Mouse (Mus musculus) embryo, embryonic 11.5 days (tissue): ENCODE data around the gene Uqcrc2.

ENCODE experiments used
- DNase-seq: peaks from one replicate; pipeline ENCODE4 v3.0.0-alpha.2; 2012; ENCODE audit warnings: low read depth, low spot score

Gene Uqcrc2

DNA sequence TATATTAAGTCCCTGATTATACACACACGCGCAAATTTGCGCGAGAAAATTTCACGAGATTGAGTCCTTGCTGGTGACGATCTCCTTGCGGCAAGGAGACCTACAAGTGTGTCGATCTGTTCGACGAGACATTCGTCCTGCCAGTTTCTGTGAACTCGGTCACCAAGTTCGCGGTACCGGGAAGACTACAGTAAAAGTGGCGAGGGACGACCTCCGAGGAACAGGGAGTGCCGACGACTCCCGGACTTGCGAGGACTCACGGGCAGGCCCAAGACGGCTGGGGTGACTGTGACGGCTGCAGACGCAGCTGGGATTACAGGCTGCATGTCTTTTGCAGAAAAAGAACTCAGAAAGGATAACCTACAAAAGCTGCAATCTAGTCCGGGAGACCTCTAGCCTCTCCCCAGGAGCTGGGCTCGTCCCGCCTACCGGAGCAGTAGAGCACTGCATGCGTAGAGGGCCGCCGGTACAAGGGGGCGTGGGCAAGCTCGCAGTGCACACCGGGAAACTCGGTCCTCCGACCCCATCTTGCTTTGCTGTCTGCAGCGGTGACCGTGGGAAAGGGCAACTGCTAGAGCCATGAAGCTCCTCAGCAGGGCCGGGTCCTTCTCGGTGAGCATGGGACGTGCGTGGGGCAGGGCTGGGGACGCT, at the start of gene Uqcrc2:
Gene Uqcrc2, plus strand, starts transcription at position 466 of the 651 bp plus-strand sequence.
- DNase-seq = peak; percentile 82

DNA sequence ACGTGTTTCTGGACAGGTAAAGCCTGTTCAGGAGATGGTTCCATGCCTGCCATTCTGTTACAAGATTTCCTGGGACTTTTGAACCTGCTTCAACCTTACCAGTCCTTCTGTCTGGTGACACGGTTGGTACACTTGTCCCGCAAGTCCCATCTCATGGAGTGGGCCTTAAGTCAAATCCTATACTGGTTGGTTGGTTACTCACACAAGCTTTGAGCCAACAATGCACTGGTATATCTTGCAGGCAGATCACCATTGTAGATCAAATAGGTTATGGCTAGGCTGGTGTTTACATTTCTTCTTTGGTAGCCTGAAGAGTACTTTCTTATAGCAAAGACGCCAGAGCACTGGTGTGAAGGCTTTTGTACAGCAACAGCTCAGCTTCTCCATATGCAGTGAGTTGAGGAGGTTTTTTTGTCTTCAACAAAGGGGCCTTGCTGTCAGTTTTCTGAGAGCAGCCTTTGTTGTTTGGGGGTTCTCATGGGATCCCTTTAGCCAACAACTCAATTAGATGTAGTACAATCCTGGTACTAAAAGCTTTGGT, 37.7 kb upstream of the Uqcrc2 start:
- DNase-seq = no peak

DNA sequence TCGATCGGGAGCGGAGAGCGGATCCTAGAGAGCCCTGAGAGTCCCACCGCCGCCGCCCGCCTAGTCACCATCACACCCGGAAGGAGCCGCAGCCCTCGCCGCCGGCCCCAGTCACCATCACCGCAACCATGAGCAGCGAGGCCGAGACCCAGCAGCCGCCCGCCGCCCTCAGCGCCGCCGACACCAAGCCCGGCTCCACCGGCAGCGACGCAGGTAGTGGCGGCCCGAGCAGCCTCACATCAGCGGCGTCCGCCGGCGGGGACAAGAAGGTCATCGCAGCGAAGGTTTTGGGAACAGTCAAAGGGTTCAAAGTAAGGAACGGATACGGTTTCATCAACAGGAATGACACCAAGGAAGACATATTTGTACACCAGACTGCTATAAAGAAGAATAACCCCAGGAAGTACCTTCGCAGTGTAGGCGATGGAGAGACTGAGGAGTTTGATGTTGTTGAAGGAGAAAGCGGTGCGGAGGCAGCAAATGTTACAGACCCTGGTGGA, 37.2 kb upstream of the Uqcrc2 start:
- DNase-seq = peak; percentile 3

GRCm38 (mm10) chr7:120598355-120598754, 36.6 kb upstream of the Uqcrc2 start:
- no peak for DNase-seq

GRCm38 (mm10) chr7:120620075-120620771, 14.8 kb upstream of the Uqcrc2 start:
- DNase-seq = no peak

DNA sequence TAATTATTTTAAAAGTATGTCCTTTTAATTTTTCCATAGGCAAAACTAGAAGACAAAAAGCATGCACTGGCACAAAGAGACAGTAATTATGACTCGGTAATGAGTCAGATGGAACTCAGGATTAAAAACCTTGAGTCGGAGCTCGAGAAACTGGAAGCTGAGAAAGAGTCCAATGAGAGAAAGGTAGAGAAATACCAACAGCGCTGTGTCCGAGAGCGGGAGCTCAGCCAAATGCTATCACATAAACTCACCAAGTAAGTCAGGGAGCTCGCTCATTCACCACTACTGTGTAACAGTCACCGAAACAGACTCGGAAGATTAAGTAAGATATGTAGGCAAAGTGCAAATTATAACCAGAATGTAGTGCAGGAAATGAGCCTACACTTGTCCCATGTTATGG, 14.1 kb upstream of the Uqcrc2 start:
- DNase-seq = no peak

DNA sequence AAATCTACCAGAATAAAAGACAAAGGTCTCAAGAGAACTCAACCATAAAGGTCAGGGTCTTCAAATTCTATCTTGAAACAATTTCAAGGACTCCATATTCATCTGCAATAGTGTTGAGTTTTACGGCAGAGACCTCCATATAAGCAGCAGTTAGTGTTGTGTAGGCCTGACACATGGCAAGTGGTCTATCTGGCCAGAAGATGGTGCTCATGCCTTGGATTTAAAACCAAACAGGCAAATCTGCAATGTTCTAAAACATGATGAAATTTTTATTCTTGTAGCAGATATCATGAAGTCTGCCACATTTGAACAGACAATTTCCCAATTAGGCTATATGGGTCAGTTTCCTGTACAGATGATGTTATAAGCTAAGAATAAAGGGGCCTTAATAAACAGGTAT, 2.5 kb upstream of the Uqcrc2 start:
- DNase-seq = no peak

GRCm38 (mm10) chr7:120634301-120634700, 675 bp upstream of the Uqcrc2 start:
- DNase-seq = no peak

DNA sequence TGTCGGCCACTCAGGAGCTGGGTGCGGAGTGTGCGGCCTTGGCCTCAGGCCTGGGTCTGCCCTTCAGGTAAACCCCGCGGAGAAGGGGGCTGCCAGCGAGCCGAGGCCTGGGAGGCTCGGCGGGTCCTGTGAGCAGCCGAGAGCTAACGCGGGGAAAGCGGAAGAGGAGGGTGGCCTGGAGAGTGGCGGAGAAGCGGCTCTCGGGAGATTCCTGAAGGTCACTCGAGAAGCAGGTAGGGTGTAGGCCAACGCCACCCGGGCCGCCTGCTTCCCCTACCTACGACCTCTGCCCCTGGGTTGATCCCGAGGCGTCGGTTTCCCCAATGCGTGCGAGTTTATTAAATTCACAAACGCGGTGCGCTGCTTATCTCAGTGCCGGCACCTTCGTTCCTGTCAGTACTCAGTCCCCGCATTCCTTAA, 396 bp downstream of the Uqcrc2 start:
- no peak for DNase-seq

- no peak for DNase-seq
Measured at GRCm38 (mm10) chr7:120635821-120636220, 845 bp downstream of the Uqcrc2 start.

DNA sequence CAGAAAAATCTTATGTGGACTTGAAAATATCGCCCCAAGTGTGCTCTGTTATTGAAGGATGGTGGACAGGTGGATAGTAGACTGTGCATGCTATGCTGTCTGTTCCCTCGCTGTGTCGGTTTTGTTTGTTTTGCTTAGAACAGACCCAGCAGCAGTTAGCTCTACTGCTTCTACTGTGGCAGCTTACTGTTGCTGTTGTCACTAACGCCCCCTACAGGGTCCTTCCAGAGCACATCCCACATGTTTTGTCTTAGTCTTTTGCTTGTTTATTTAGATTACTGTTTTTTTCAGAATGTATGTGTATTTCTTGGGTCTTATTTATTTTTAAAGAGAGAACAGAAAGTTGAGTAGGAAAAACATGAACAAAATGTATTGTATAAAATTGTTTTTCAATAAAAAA, 8.2 kb downstream of the Uqcrc2 start:
- no peak for DNase-seq

GRCm38 (mm10) chr7:120647849-120648248, 12.9 kb downstream of the Uqcrc2 start:
- DNase-seq = no peak

- DNase-seq = no peak
Measured at GRCm38 (mm10) chr7:120662079-120662478, 27.1 kb downstream of the Uqcrc2 start.

GRCm38 (mm10) chr7:120670153-120670875, 35.3 kb downstream of the Uqcrc2 start, which contains the start of gene Pdzd9:
Pdzd9 (minus strand) TSS chr7:120670343.
- peak; percentile 67 for DNase-seq

DNA sequence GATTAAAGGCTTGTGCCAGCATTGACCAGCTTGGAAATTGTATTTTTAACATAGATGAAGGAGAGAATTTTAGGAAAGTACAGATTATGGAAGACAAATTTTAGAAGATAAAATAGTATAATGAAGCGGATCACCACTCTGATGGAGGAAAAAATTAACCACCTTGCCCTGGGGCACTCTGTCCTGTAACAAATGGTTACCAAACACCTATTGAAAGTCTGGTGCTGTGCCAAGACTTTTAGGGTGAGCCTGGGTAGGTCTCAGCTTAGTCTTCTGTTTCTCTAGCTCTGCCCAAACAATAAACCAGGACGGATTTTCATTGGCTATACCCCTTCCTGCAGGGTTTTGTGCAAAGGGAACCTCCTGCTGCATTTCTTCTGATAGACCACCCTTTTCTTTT, 36.3 kb downstream of the Uqcrc2 start:
- no peak for DNase-seq

- peak; percentile 56 for DNase-seq
Measured at GRCm38 (mm10) chr7:120677001-120677643, 42.1 kb downstream of the Uqcrc2 start, which contains the start of gene Mosmo. Mosmo (plus strand) TSS chr7:120677618.

DNA sequence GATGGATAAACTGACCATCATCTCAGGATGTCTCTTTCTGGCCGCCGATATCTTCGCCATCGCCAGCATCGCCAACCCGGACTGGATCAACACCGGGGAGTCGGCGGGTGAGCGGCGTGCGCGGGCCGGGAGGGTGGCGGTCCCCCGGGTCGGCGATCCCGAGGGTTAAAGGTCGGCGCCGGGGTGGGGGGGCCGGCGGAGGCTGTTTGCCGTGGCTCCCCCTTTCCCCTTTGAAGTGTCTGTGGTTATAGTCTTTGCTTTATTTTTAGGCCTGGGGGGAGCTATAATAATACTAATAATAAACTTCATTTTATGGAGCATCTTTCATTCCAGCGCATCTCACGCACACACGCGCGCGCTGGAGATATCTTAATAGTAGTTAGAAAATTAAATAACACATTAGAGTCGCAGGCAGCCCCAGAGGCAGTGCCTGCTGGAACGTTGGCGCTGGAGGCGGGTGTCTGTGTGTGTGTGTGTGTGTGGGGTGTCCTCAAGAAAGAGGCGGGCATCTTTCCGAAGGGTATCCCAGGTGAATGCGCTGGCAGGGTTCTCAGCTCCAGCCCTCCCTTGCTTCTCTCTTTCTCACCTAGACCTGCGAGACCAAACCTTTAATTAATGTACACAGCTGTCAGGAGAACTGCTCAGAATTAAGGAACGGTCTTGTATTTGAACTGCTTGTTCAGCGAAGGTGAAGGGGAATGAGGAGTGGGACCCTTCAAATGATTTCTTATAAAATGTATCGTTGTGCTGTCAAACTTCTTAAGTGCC, 43.0 kb downstream of the Uqcrc2 start:
- no peak for DNase-seq

DNA sequence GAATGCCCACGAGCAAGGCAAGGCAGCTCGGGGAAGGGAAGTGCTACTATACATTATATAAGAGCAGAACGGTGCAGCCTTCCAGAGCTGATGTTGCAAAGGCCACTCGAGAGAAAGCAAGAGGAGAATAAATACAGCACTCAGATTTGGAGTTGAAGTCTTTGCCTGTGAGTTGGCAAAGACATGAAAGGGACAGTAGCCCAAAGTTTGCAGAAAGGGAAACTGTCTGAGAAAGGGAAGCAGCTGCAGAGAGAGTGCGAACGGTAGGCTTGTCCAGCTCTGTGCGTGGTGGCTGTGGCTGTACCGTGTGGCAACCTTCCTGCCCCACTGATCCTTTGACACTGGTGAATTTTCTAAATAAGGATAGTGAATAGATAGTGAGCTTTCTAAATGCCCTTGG, 44.0 kb downstream of the Uqcrc2 start:
- no peak for DNase-seq

DNA sequence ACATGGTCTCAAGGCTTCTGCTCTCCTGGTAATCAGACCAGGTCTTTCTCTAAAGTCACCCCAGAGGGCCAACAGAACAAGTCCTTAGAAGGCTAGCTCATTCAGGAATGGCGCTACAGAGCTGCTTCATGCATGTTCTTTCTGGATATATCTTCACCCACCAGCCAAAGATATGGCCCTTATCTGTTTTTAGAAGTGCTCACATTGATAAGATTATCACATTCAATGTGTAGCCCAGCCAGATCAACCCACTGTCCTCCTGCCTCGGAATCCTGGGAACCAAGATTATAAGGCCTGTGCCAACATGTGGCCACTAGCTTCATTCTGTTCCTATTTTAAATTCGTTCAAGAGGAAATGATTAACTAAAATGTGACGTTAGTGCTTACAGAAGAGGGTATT, 47.0 kb downstream of the Uqcrc2 start:
- no peak for DNase-seq

DNA sequence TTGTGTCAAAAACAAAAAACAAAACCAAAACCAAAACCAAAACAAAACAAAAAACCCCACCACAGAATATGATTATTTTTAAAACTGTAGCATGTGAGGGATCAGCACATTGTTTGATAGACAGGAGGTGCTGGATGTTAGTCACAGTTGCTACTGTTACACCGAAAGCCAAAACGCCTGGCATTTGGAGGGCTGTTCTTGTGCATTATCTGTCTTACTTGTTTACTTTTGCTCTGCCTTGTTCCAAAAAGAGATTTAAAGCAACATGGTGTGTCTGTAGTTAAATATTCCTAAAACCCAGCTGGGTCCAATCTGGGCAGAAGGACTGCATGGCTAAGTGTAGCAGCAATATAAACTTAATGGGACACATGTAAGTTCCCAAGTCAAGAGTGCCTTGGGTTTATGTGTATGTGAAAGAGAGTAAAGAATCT, 49.8 kb downstream of the Uqcrc2 start:
- DNase-seq = no peak

DNA sequence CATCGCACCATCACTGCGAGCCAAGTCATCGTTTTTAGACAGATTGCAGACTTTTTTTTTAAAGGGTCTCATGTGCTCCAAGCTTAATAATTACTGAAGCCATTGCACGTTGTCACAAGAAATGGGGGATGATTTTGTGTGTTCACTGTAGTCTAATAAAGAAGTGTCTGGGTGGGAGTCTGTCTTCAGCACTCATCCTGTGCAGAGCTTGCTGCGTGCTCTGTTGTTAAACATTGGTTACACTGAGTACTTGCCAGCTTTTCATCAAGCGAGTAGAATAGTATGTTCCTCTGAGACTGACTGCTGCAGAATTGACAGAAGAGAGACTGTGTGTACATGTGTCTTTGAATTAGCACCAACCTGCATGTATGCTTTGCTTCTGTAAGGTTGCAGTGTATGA, 50.3 kb downstream of the Uqcrc2 start:
- DNase-seq = no peak
